Mouse (Mus musculus) urinary bladder, postnatal 36 days (tissue): ENCODE measurements at regions not wholly inside any gene's neighbourhood (a gene's known extent, or its start where the extent isn't known, plus 50 kb on each side); places are given as distances from the start of the nearest gene placed in this dataset.
A peak's percentile ranks its signal among the peaks of the same experiment; 100 is the strongest.

Experiments used
- DNase-seq, 2 experiments: peaks; one replicate each; pipeline ENCODE4 v3.0.0; 2022; ENCODE audit warnings: low spot score in 2 of 2, mixed read lengths in 1 of 2

DNA sequence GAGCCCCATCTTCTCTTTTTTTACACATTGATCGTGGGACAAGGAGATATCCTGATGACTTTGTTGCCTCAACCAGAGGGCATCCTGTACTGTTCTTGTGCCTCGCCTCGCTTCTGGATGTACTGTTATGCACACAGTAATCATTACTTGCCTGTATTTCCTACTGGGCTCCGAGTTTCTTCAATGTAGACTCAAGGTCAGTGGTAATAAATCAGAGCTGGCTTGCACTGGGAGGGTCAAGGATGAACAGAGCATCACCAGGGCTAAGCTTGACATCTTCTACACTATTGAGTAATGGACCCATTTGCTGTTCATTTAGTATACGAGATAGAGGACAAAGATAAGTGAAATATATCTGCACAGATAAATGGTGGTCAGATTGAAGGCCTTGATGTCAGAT, 295.1 kb upstream of the Igfbp3 start:
- DNase-seq = no peak

GRCm38 (mm10) chr11:7506421-7506945, 292.8 kb upstream of the Igfbp3 start:
- no peak for DNase-seq

GRCm38 (mm10) chr11:7504651-7505321, 291.1 kb upstream of the Igfbp3 start:
- peak in 1 of 2 experiments; percentile 2 for DNase-seq

DNA sequence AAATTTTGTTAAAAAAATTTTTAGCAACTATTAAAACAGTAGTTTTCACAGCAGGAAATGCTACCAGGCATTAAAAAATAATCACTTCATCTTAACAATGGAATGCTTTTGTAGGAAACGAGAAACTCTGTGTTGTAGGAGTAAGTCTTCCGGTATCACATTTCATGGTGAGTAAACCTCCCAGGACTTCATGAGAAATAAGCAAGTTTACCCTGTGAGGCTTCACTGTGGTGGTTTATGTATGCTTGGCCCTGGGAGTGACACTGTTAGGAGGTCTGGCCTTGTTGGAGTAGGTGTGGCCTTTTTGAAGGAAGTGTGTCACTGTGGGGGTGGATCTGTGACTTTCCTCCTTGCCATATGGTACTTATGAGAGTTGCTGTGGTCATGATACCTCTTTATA, 289.0 kb upstream of the Igfbp3 start:
- no peak for DNase-seq

DNA sequence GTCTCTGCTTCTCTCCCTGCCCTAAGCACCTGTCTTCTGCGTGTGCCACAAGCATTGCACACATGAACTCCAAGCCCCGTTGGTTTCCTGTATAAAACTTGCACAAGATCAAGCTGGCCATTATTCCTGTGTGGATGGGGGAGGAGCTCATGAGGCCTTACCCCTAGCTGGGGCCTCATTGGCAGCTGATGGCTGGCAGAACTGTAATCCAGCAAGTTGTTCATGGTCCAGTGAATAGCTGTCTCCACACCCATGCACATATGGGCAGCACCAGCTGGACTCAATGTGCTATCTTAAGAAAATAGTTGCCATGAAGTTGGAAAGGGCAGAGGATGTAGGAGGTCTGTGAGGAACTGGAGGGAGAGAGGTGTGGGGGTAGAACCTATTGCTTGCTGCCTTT, 288.3 kb upstream of the Igfbp3 start:
- DNase-seq = no peak

- DNase-seq = no peak
Observed at GRCm38 (mm10) chr11:7497803-7498202, 284.1 kb upstream of the Igfbp3 start.

GRCm38 (mm10) chr11:7473832-7474545, 260.3 kb upstream of the Igfbp3 start:
- DNase-seq = no peak

- DNase-seq = no peak
Observed at GRCm38 (mm10) chr11:7465522-7465921, 251.8 kb upstream of the Igfbp3 start.

GRCm38 (mm10) chr11:7461956-7462771, 248.4 kb upstream of the Igfbp3 start:
- no peak for DNase-seq

DNA sequence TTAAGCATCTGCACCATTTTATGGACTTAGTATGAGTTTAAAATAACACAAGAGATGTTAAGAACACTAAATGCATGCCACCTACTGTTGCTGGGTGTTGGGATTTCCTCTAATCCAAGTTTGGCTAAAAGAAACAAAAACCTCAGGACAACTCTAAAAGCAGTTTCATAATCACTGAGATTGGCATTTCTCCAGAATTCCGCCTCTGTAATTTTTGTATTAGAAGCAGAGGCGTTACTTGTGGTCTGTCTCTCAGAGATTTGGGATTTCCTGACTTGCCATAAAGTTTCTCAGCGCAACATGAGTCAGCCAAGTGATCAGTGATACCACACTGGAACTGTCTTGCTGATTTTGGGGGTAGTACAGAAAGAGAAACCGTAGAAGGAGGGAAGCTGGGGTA, 238.0 kb upstream of the Igfbp3 start:
- no peak for DNase-seq

DNA sequence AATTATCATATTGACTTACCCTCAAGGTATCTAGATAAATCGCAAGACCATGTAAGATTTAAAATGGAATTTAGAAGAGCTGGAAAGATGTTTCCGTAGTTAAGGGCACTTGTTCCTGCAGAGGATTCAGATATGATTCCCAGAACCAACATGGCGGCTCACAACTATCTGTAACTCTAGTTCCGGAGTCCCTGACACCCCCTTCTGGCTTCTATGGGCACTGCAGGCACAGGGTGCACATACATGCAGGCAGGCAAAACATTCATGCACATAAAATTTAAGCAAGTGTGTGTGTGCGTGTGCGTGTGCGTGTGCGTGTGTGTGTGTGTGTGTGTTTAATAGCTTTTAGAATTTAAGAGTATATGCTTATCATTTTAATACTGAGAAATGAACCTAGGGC, 230.8 kb upstream of the Igfbp3 start:
- DNase-seq = no peak

DNA sequence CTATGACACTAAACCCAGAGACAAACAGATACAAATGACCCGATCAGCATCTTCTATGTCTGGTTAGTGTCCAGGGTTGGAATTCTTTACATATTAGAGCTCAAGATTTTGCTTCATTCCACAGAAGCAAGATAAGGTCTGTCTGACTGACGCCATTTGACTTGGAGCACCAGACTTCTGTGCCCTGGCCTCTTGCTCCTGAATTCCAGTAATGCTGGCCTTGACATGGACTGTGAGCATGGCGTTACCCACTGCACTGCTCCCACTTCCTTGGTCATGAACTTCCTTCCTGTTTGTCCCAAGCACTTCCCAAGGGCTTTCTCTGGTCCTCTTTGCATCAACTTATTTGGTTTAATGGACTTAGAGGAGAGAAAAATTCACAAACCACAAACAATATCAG, 225.6 kb upstream of the Igfbp3 start:
- DNase-seq = no peak

GRCm38 (mm10) chr11:7434591-7434990, 220.9 kb upstream of the Igfbp3 start:
- DNase-seq = no peak

- DNase-seq = no peak
Observed at GRCm38 (mm10) chr11:7427771-7428170, 214.0 kb upstream of the Igfbp3 start.

DNA sequence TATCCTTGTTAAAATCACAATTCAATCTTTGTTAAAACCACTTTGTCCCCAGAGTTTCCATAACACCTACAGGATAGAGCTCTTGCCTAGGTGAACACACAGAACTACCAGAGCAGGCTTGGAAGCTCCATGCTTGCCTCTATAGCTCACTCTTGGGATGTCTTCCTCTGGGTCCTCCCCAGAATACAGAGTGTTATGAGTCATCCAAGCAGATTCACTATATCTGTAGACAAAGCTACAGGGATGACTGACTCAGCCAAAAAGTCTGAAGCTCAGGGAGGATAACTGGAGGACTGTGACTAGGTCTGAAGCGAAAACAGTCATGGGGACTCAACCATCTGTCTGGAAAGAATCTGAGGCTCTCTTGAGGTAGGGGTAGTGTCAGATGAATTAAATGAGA, 211.5 kb upstream of the Igfbp3 start:
- no peak for DNase-seq

DNA sequence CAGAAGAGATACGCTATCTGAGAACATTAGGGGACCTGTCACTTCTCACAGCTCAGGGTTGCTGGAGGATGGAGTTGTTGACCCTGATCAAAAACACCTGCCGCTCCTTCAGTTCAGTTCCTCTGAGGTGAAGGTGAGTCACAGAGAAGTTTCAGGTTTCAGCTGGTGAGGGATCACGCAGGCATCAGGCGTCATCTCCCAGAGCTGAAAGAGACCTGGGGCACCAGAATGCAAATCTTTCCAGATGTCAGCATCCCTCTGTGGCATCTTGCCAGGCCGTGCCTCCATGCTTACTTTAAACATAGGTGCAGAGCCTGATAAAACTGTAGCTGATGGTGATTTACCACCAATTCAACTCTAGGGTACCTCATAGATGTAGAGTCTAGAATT, 210.4 kb upstream of the Igfbp3 start:
- no peak for DNase-seq

- DNase-seq = peak; percentile 8 to 12
Observed at GRCm38 (mm10) chr11:7423276-7424081, 209.8 kb upstream of the Igfbp3 start.

- DNase-seq = no peak
Observed at GRCm38 (mm10) chr11:7412631-7413030, 198.9 kb upstream of the Igfbp3 start.

DNA sequence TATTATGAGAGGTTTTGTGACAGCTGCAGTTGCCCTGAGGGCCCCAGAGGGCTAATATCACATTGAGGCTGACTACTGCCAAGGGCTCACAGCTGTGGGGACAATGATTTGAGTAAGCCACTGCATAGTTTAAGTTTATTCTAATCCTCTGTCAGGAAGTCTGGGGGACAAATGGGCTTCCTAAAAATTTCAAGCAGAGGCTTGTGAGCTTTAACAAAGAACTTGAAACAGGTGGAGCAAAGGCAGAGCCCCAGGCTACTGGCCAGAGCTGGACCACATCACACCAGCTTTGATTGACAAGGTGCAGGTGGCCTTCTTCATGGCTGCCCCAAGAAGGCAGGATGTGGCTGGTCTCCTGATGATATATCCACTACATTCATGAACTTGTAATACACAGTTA, 195.3 kb upstream of the Igfbp3 start:
- DNase-seq = no peak

GRCm38 (mm10) chr11:7404666-7405065, 190.9 kb upstream of the Igfbp3 start:
- DNase-seq = no peak

- DNase-seq = no peak
Observed at GRCm38 (mm10) chr11:7371835-7372234, 158.1 kb upstream of the Igfbp3 start.

DNA sequence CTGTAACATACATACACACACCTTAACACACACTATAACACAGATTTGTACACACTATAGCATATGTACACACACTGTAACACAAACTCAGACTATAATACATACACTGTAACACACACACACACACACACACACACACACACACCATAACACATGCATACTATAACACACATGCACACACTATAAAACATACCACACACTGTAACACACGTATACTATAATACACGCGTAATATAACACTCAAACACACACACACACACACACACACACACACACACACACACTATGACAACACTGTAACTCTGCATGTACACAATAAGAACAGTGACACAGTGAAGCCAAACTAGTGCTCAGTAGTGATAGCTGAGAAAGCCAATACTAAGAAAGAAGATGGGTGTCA, 147.7 kb upstream of the Igfbp3 start:
- no peak for DNase-seq
